Mouse (Mus musculus) liver, embryonic 14.5 days (tissue): Measurements from ENCODE around the gene Vstm4.

Source experiments
- CTCF ChIP-seq: IDR thresholded peaks from 2 replicates; pipeline ENCODE4 v1.5.1; 2016; ENCODE audit warnings: antibody characterized with exemption, low read depth, control low read depth
- EP300 ChIP-seq: IDR thresholded peaks from 2 replicates; pipeline ENCODE4 v1.6.1; 2016; ENCODE audit warnings: antibody characterized with exemption, low read depth

GRCm38 (mm10) chr14:32812429-32812828 lies 44.1 kb upstream of the Vstm4 start:
- TF ChIP-seq CTCF (no peak), EP300 (no peak)
